Mouse (Mus musculus): ENCODE measurements around the gene Olfr1446. TPM values are rescaled to one million over a fixed set of nuclear protein-coding genes. Genes with fewer than 3 reads are reported as not detected.

Gene Olfr1446
- total RNA-seq (2021), result not detected

GRCm38 (mm10) chr19:12893424-12893823, at the start of gene Olfr1446:
Gene Olfr1446 (minus strand): TSS chr19:12893524.
- intact Hi-C loops (cut with DNase I), result no loop called here

GRCm38 (mm10) chr19:12930540-12930939, 37.2 kb upstream of the Olfr1446 start, which contains the start of gene Olfr1449:
Gene Olfr1449 (plus strand): TSS chr19:12930840.
- intact Hi-C loops (cut with DNase I), result no loop called here
- no peak for DNase-seq

More at GRCm38 (mm10) chr19:12893424-12893823, at the start of gene Olfr1446:
- no peak for DNase-seq

- no peak for DNase-seq
- intact Hi-C loops (cut with DNase I), result no loop called here
Observed at GRCm38 (mm10) chr19:12924319-12924718, 31.0 kb upstream of the Olfr1446 start, which contains the start of gene Olfr1448. Gene Olfr1448 (minus strand): TSS chr19:12924419.

GRCm38 (mm10) chr19:12903643-12904042, 10.3 kb upstream of the Olfr1446 start, which contains the start of gene Olfr1447:
Gene Olfr1447 (minus strand): TSS chr19:12903743.
- intact Hi-C loops (cut with DNase I), result no loop called here
- DNase-seq, result no peak

- intact Hi-C loops (cut with DNase I), result no loop called here
- no peak for DNase-seq
Observed at GRCm38 (mm10) chr19:12883555-12883954, 9.8 kb downstream of the Olfr1446 start, which contains the start of gene Olfr1445. Gene Olfr1445 (plus strand): TSS chr19:12883855.

GRCm38 (mm10) chr19:12856983-12857382, 36.3 kb downstream of the Olfr1446 start, which contains the start of gene Olfr1444:
Gene Olfr1444 (plus strand): TSS chr19:12857283.
- no peak for DNase-seq
- intact Hi-C loops (cut with DNase I), result no loop called here

GRCm38 (mm10) chr19:12846382-12846781, 46.9 kb downstream of the Olfr1446 start, which contains the start of gene Gm5244:
Gene Gm5244 (plus strand): TSS chr19:12846682.
- no peak for DNase-seq
- intact Hi-C loops (cut with DNase I), result no loop called here

GRCm38 (mm10) chr19:12838507-12838906, 54.8 kb downstream of the Olfr1446 start:
- intact Hi-C loops (cut with DNase I), result no loop called here
- DNase-seq, result no peak

Other genes starting within 250 kb of the Olfr1446 start
- gene Olfr1442, start 223.1 kb downstream of the Olfr1446 start, total RNA-seq (2021), result not detected
- not detected for gene Olfr1443, start 215.4 kb downstream of the Olfr1446 start, total RNA-seq (2021)
- gene Keg1, start 197.7 kb downstream of the Olfr1446 start, total RNA-seq (2021), result not detected
- 1 to 10 TPM; 1.5 to 2.9 TPM for gene Cntf, start 127.9 kb downstream of the Olfr1446 start, total RNA-seq (2021)
- gene Zfp91, start 97.4 kb downstream of the Olfr1446 start, total RNA-seq (2021), result 10 to 100 TPM; 76.3 to 76.4 TPM
- 1 to 10 TPM in 1 of 2 experiments, under 1 TPM in 1; 0.99 to 1.1 TPM for gene Lpxn, start 97.3 kb downstream of the Olfr1446 start, total RNA-seq (2021)
- gene Gm5244, start 46.8 kb downstream of the Olfr1446 start, total RNA-seq (2021), result not detected
- gene Olfr1444, start 36.2 kb downstream of the Olfr1446 start, total RNA-seq (2021), result not detected
- not detected for gene Olfr1445, start 9.7 kb downstream of the Olfr1446 start, total RNA-seq (2021)
- gene Olfr1447, start 10.2 kb upstream of the Olfr1446 start, total RNA-seq (2021), result not detected
- gene Olfr1448, start 30.9 kb upstream of the Olfr1446 start, total RNA-seq (2021), result not detected
- gene Olfr1449, start 37.3 kb upstream of the Olfr1446 start, total RNA-seq (2021), result not detected
- not detected for gene Olfr1450, start 56.7 kb upstream of the Olfr1446 start, total RNA-seq (2021)
- not detected for gene Olfr1451, start 101.5 kb upstream of the Olfr1446 start, total RNA-seq (2021)
- gene Olfr1453, start 134.8 kb upstream of the Olfr1446 start, total RNA-seq (2021), result not detected
- not detected for gene Olfr1454, start 167.1 kb upstream of the Olfr1446 start, total RNA-seq (2021)
- not detected for gene Olfr1457, start 204.4 kb upstream of the Olfr1446 start, total RNA-seq (2021)
- not detected for gene Olfr1458, start 213.3 kb upstream of the Olfr1446 start, total RNA-seq (2021)

Data from heart, postnatal 10 days (tissue).